In genomic region chr15:98789661-98790535, GRCm38 (mm10) we compare ENCODE assay signal across 8 mouse cellular contexts. TPM values are rescaled to one million over a fixed set of nuclear protein-coding genes. Genes with fewer than 3 reads are reported as not detected.
DNase-seq lines count a peak whose midpoint lies in the region; ATAC-seq and TF ChIP-seq lines count a peak whose summit lies in the region.

TSS of gene Wnt1 (plus strand) at chr15:98789857.

- H3K27ac ChIP-seq in embryonic facial prominence, embryonic 10.5 days (replicated peaks) = no peak within 1 kb of the TSS
- no peak within 1 kb of the TSS for H3K27ac ChIP-seq in hindbrain, postnatal 0 days
- no peak within 1 kb of the TSS for H3K27ac ChIP-seq in lung, embryonic 14.5 days (ENCODE audit: low read depth)

- WGBS in embryonic facial prominence, embryonic 10.5 days = 1% methylated on average over 51 of the region's 51 CpGs
- 1% methylated on average over 42 of the region's 51 CpGs for WGBS in hindbrain, postnatal 0 days
- 4% methylated on average over 51 of the region's 51 CpGs for WGBS in lung, embryonic 14.5 days

- peaks cover 35% of the 10 kb centered on the region for H3K4me1 ChIP-seq in embryonic facial prominence, embryonic 10.5 days
- 0 out of 2 replicates have a peak, but pooled peaks cover 7% of the 10 kb centered on the region for H3K4me1 ChIP-seq in hindbrain, postnatal 0 days (ENCODE audit: insufficient read depth, low read length)
- no peaks in the 10 kb centered on the region for H3K4me1 ChIP-seq in lung, embryonic 14.5 days (ENCODE audit: insufficient read depth)

- TF ChIP-seq CTCF in hindbrain, postnatal 0 days (IDR thresholded peaks at IDR 0.05; ENCODE audit: low read depth) = peak; percentile 64; the same call in 1 of the 2 replicates
- peak; percentile 75 for TF ChIP-seq CTCF in lung, embryonic 14.5 days (IDR thresholded peaks at IDR 0.05; ENCODE audit: low read depth)

- no peak within 1 kb of the TSS for H3K9ac ChIP-seq in hindbrain, postnatal 0 days (replicated peaks; ENCODE audit: low read length)
- H3K9ac ChIP-seq in lung, embryonic 14.5 days = no peak within 1 kb of the TSS

- DNase-seq in right cerebral cortex, postnatal 14 days = peak; percentile 54
- no peak for DNase-seq in right cerebral cortex, adult 2 months (ENCODE audit: low spot score in 2 of 2)
- DNase-seq in embryonic facial prominence, embryonic 10.5 days (ENCODE audit: low spot score) = peak; percentile 75
- peak; percentile 35 for DNase-seq in hindbrain, postnatal 0 days (ENCODE audit: low spot score)
- peak; percentile 69 for DNase-seq in lung, embryonic 14.5 days
- DNase-seq in retina, postnatal 1 day = peak; percentile 80
- DNase-seq in ovary, postnatal 14 days (ENCODE audit: low spot score) = no peak
- DNase-seq in ovary, postnatal 10 days (ENCODE audit: low spot score) = no peak

- no peak for ATAC-seq in hindbrain, postnatal 0 days
- ATAC-seq in lung, embryonic 14.5 days (ENCODE audit: insufficient read depth) = peak; percentile 40; the same call in 1 of the 2 replicates

- H3K4me3 ChIP-seq in embryonic facial prominence, embryonic 10.5 days = peak within 1 kb of the TSS; percentile 40
- H3K4me3 ChIP-seq in hindbrain, postnatal 0 days (ENCODE audit: low read length) = peak within 1 kb of the TSS; percentile 18
- H3K4me3 ChIP-seq in lung, embryonic 14.5 days (ENCODE audit: low read depth, low read length) = peak within 1 kb of the TSS; percentile 22

- H3K27me3 ChIP-seq in embryonic facial prominence, embryonic 10.5 days (replicated peaks; ENCODE audit: low read depth, poor library complexity, severe bottlenecking) = peaks cover 100% of the 10 kb centered on the region
- peaks cover 65% of the 10 kb centered on the region for H3K27me3 ChIP-seq in hindbrain, postnatal 0 days (ENCODE audit: insufficient read depth, low read length)
- peaks cover 84% of the 10 kb centered on the region for H3K27me3 ChIP-seq in lung, embryonic 14.5 days (ENCODE audit: insufficient read depth, low read length)

- H3K4me2 ChIP-seq in hindbrain, postnatal 0 days (ENCODE audit: low read depth, low read length) = peak within 1 kb of the TSS; percentile 16; the same call in 1 of the 2 replicates
- H3K4me2 ChIP-seq in lung, embryonic 14.5 days = peak within 1 kb of the TSS; percentile 31; the same call in 1 of the 2 replicates

- no peaks in the 10 kb centered on the region for H3K36me3 ChIP-seq in embryonic facial prominence, embryonic 10.5 days (replicated peaks)
- no peaks in the 10 kb centered on the region for H3K36me3 ChIP-seq in hindbrain, postnatal 0 days (ENCODE audit: insufficient read depth, low read length)
- H3K36me3 ChIP-seq in lung, embryonic 14.5 days (ENCODE audit: insufficient read depth) = no peaks in the 10 kb centered on the region

- no peaks in the 10 kb centered on the region for H3K9me3 ChIP-seq in embryonic facial prominence, embryonic 10.5 days
- no peaks in the 10 kb centered on the region for H3K9me3 ChIP-seq in hindbrain, postnatal 0 days (ENCODE audit: low read length)
- no peaks in the 10 kb centered on the region for H3K9me3 ChIP-seq in lung, embryonic 14.5 days (ENCODE audit: low read depth, low read length)

RNA-seq across cellular contexts. Expression of gene Wnt1, which starts in this region (rescaled TPM):
- polyA plus RNA-seq in embryonic facial prominence, embryonic 10.5 days (2016; fragmentation: Nextera tagmentation; extraction: Ambion mirVana) = 1.0 and 1.5 TPM in 2 replicates
- 0.05 TPM in 1 of 2 replicates, not detected in the other for total RNA-seq in hindbrain, postnatal 0 days (2014; rRNA removed)
- polyA plus RNA-seq in hindbrain, postnatal 0 days (2015; fragmentation: Nextera tagmentation; extraction: Ambion mirVana) = 0.52 and 0.59 TPM in 2 replicates
- polyA plus RNA-seq in lung, embryonic 14.5 days (2014; fragmentation: Nextera tagmentation; extraction: Ambion mirVana) = not detected in 2 replicates

Comparison
In these comparisons a context has a peak if more than half of its experiments do, and no peak if none do; other contexts are left out.
1. DNase-seq: peak in right cerebral cortex, postnatal 14 days (single experiment), embryonic facial prominence, embryonic 10.5 days (single experiment) and retina, postnatal 1 day (single experiment); none in right cerebral cortex, adult 2 months (0 of 2), ovary, postnatal 14 days (single experiment) and ovary, postnatal 10 days (single experiment).
2. Peak in DNase-seq, H3K4me3 ChIP-seq and H3K4me2 ChIP-seq in hindbrain, postnatal 0 days; RNA of the gene not detected or under 1 TPM.
3. Peak in DNase-seq, ATAC-seq, H3K4me3 ChIP-seq and H3K4me2 ChIP-seq in lung, embryonic 14.5 days; RNA of the gene not detected or under 1 TPM.
4. Peak in every context shown above with its lines, with median percentiles within 50 percentile points of each other: H3K4me3 ChIP-seq.